Mouse (Mus musculus) small intestine, adult 2 months (tissue): ENCODE data around the gene Galm.

ENCODE experiments used
- CTCF ChIP-seq: fragments of 200-500 bp; IDR thresholded peaks from 2 replicates; pipeline ENCODE4 v1.5.1; 2012; ENCODE audit warnings: low read depth, mild to moderate bottlenecking, control low read depth, inconsistent platforms, low read length, moderate library complexity, mixed read lengths; ENCODE audit not compliant: insufficient replicate concordance, insufficient read length; ENCODE audit errors: extremely low read depth
- POLR2A ChIP-seq: fragments of 200-500 bp; IDR thresholded peaks from 2 replicates; pipeline ENCODE4 v1.6.1; 2012; ENCODE audit warnings: low read depth, mild to moderate bottlenecking, control low read depth, inconsistent platforms, low read length, moderate library complexity

DNA sequence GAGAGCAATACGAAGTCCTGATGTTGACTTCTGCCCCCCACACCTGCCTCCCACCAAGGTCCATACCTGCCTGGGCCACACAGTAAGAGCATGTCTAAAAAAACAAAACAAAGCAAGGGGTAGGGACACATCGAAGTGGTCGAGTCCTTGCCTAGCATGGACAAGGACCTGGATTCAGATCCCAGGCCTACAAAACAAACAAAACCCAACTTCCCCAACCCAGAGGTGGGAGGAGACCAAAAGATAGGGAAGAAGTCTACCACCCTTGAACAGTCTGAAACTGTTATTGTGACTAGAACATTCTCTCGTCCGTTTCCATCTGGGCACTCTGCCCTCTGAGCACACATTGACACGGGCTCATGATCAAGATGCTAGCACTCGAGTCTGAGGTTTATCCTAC, 107.1 kb downstream of the Galm start:
- no peak for TF ChIP-seq CTCF
- no peak for TF ChIP-seq POLR2A
